Mouse (Mus musculus) activated CD4-positive, CD25-positive, alpha-beta regulatory T cell (primary cell): ENCODE measurements around the gene Tspoap1. TPM values are rescaled to one million over a fixed set of nuclear protein-coding genes. Genes with fewer than 3 reads are reported as not detected.

Experiments
- polyA plus RNA-seq, 2 experiments: library from polyadenylated mRNA; unstranded; fragments of 100-300 nt; shearing (Covaris generic); gene quantifications; one replicate each; pipeline ENCODE4 v1.2.1; 2017

The Tspoap1 gene
- polyA plus RNA-seq: 1 to 10 TPM; 4.0 to 5.3 TPM

DNA sequence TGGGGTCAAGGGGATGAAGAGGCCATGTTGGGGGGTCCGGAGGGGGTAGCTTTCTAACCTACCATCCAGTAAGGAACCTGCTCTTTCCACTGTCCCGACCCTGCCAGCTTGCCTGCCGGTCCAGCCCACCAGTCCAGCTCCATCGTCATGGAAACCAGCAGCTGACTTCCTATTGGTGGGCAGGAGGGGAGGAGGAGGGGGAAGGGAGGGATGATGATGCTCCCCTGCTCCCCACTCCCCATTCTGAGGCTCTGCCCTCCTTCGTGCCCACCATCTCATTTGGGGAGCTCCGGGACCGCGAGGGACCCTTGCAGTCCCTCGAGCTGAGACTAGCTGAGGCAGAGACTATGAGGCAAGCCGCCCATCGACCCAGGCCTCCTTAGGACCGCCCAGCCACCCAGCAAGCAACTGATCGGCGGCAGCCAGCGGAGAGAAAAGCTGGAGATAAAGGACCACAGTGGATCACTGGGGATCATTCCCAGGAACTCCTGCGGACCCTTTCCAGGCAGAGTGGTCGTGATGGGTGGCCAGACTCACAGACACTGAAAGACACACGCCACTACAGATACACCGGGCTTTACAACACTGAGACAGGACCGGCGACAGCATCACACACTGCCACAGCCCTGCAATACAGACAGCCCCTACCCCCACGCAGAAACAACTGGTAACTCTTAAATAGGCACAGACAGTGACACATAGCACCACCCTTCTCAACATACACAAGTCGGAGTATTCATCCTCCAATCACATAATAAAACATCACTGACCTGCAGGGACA lies at the start of gene Tspoap1:
Gene Tspoap1 (plus strand): TSS at position 241 of the 781 bp plus-strand sequence.

DNA sequence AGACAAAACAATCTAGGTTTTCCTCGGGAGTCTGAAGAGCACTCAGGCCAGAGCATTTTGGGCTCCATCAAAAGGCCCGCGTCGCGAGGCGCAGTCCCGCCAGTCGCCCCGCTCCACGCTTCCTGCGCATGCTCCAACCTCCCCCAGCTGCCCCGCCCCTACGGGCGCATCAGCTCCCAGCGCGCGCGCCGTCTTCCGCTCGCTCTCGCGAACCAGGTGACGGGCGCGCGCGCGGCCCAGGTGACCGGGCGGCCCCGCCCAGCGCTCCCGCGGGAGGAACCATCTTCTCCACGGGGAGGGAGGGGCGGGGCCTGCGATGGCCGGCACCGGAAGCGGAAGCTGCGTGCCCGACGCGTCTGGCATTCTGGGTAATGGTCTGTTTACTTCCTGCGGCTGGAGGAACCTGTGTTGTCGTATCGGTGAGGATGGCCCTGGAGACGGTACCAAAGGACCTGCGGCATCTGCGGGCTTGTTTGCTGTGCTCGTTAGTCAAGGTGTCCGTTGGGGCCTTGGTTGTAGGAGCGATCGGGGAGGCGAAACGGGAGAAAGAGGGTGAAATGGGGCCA lies 23.1 kb upstream of the Tspoap1 start, which contains the start of gene Supt4a:
Gene Supt4a (plus strand): TSS at position 378 of the 566 bp plus-strand sequence.

GRCm38 (mm10) chr11:87793460-87793859 lies 33.1 kb downstream of the Tspoap1 start, which contains the start of gene Mpo:
Gene Mpo (plus strand): TSS chr11:87793581.

DNA sequence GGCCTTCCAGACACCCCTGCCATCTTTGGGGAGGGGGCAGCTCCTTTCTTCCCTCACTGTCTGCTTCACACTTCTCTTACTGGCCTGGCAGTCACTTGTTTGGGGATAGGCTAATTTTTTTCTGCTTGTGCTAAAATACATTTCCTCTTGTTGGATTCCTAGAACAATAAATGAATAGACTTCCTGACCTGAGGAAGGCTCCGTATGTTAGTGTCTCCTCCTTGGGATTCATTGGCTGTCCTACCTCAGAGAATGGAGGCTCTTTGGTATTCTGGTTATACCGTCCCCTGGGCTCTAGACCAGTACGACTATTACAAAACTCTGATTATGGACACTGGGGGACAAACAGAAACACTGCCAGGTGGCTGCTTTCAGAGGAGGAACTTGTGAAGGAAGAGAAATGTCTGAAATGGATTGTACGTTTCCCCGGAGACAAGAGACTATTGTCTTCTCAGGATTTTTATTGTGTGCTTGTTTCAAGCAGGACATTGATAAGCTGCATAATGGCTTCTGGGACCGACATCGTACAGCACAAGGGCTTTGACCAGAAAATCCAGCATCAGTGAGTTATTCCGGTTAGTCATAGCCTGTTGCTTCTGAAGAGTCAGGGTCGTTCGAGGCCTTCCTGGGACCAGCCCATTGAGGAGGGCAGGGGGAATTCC lies 68.0 kb downstream of the Tspoap1 start, which contains the start of gene Lpo:
Gene Lpo (minus strand): TSS at position 51 of the 662 bp plus-strand sequence.

Other genes with a start within 250 kb of the Tspoap1 start
- gene Gm11492, start 193.9 kb upstream of the Tspoap1 start, polyA plus RNA-seq: not detected
- 1 to 10 TPM; 2.2 to 3.5 TPM for gene Sept4, start 191.6 kb upstream of the Tspoap1 start, polyA plus RNA-seq
- 10 to 100 TPM; 16.8 to 21.8 TPM for gene Mtmr4, start 168.4 kb upstream of the Tspoap1 start, polyA plus RNA-seq
- under 1 TPM in 1 of 2 experiments, not detected in 1; 0.05 TPM for gene Hsf5, start 143.4 kb upstream of the Tspoap1 start, polyA plus RNA-seq
- 10 to 100 TPM; 29.4 to 32.4 TPM for gene Rnf43, start 97.8 kb upstream of the Tspoap1 start, polyA plus RNA-seq
- gene Supt4a, start 23.0 kb upstream of the Tspoap1 start, polyA plus RNA-seq: 100 to 1,000 TPM; 432 to 452 TPM
- gene Mpo, start 33.0 kb downstream of the Tspoap1 start, polyA plus RNA-seq: under 1 TPM in 1 of 2 experiments, not detected in 1; 0.39 TPM
- under 1 TPM in 1 of 2 experiments, not detected in 1; 0.38 TPM for gene Lpo, start 67.7 kb downstream of the Tspoap1 start, polyA plus RNA-seq
- 10 to 100 TPM in 1 of 2 experiments, 1 to 10 TPM in 1; 6.7 to 10.7 TPM for gene Mks1, start 92.7 kb downstream of the Tspoap1 start, polyA plus RNA-seq
- gene Epx, start 115.0 kb downstream of the Tspoap1 start, polyA plus RNA-seq: under 1 TPM in 1 of 2 experiments, not detected in 1; 0.87 TPM
- under 1 TPM in 1 of 2 experiments, not detected in 1; 0.04 TPM for gene Olfr462, start 131.7 kb downstream of the Tspoap1 start, polyA plus RNA-seq
- under 1 TPM in 1 of 2 experiments, not detected in 1; 0.34 TPM for gene Olfr463, start 136.8 kb downstream of the Tspoap1 start, polyA plus RNA-seq
- not detected for gene Olfr464, start 160.4 kb downstream of the Tspoap1 start, polyA plus RNA-seq
- gene Dynll2, start 227.0 kb downstream of the Tspoap1 start, polyA plus RNA-seq: 10 to 100 TPM; 15.7 to 18.4 TPM